Mouse (Mus musculus): Measurements from ENCODE around the gene Fv1. TPM values are rescaled to one million over a fixed set of nuclear protein-coding genes. Genes with fewer than 3 reads are reported as not detected.
A peak's percentile ranks its signal among the peaks of the same experiment; 100 is the strongest.
"Not testable (repeated sequence)": the region's sequence is repeated elsewhere in the genome, so short reads cannot be mapped to it uniquely, and the experiment has no call there.

Gene Fv1
- polyA plus RNA-seq, 1 experiment: 4.7 TPM

GRCm38 (mm10) chr4:147865651-147866050 is 3.1 kb upstream of the Fv1 start:
- TF ChIP-seq CTCF (IDR thresholded peaks at IDR 0.05; ENCODE audit: borderline replicate concordance, insufficient read depth, low read length) (no peak), POLR2A (IDR thresholded peaks at IDR 0.05; ENCODE audit: low read depth, low read length) (no peak)
- Histone ChIP-seq H3K4me3 (ENCODE audit: insufficient read depth, low read length) (no peak overlapping the region), H3K4me1 (ENCODE audit: control insufficient read depth, insufficient read depth, low read length) (no peaks in the 10 kb centered on the region; the same call in 1 of the 2 replicates), H3K27ac (ENCODE audit: insufficient read depth, low read length) (no peak overlapping the region)

GRCm38 (mm10) chr4:147866056-147866455 is 2.7 kb upstream of the Fv1 start:
- Histone ChIP-seq H3K4me3 (ENCODE audit: insufficient read depth, low read length) (no peak overlapping the region), H3K4me1 (ENCODE audit: control insufficient read depth, insufficient read depth, low read length) (no peaks in the 10 kb centered on the region; the same call in 1 of the 2 replicates), H3K27ac (ENCODE audit: insufficient read depth, low read length) (no peak overlapping the region)
- TF ChIP-seq POLR2A (IDR thresholded peaks at IDR 0.05; ENCODE audit: low read depth, low read length) (no peak), CTCF (IDR thresholded peaks at IDR 0.05; ENCODE audit: borderline replicate concordance, insufficient read depth, low read length) (no peak)

GRCm38 (mm10) chr4:147866793-147867192 is 2.0 kb upstream of the Fv1 start:
- not testable (repeated sequence) for H3K27ac ChIP-seq (ENCODE audit: insufficient read depth, low read length); H3K4me3 ChIP-seq (ENCODE audit: insufficient read depth, low read length); H3K4me1 ChIP-seq (ENCODE audit: control insufficient read depth, insufficient read depth, low read length)

- Histone ChIP-seq H3K4me1 (ENCODE audit: control insufficient read depth, insufficient read depth, low read length) (no peaks in the 10 kb centered on the region; the same call in 1 of the 2 replicates), H3K4me3 (ENCODE audit: insufficient read depth, low read length) (peak overlapping the region; percentile 98), H3K27ac (ENCODE audit: insufficient read depth, low read length) (peak overlapping the region; percentile 29; the same call in 1 of the 2 replicates)
- TF ChIP-seq CTCF (IDR thresholded peaks at IDR 0.05; ENCODE audit: borderline replicate concordance, insufficient read depth, low read length): no peak
- peak; percentile 70 for TF ChIP-seq POLR2A (IDR thresholded peaks at IDR 0.05; ENCODE audit: low read depth, low read length)
Observed at GRCm38 (mm10) chr4:147867563-147868449, 973 bp upstream of the Fv1 start.

- Histone ChIP-seq H3K4me1 (ENCODE audit: control insufficient read depth, insufficient read depth, low read length) (no peaks in the 10 kb centered on the region; the same call in 1 of the 2 replicates), H3K27ac (ENCODE audit: insufficient read depth, low read length) (no peak overlapping the region), H3K4me3 (ENCODE audit: insufficient read depth, low read length) (peak overlapping the region; percentile 69)
- TF ChIP-seq CTCF (IDR thresholded peaks at IDR 0.05; ENCODE audit: borderline replicate concordance, insufficient read depth, low read length): no peak
- TF ChIP-seq POLR2A (IDR thresholded peaks at IDR 0.05; ENCODE audit: low read depth, low read length): no peak; the same call in 1 of the 2 replicates
Observed at GRCm38 (mm10) chr4:147869238-147869637, 459 bp downstream of the Fv1 start.

GRCm38 (mm10) chr4:147875852-147876575 is 7.2 kb downstream of the Fv1 start:
- TF ChIP-seq POLR2A (IDR thresholded peaks at IDR 0.05; ENCODE audit: low read depth, low read length) (no peak), CTCF (IDR thresholded peaks at IDR 0.05; ENCODE audit: borderline replicate concordance, insufficient read depth, low read length) (no peak)
- H3K4me1 ChIP-seq (ENCODE audit: control insufficient read depth, insufficient read depth, low read length): peaks cover 6% of the 10 kb centered on the region; the same call in 1 of the 2 replicates
- no peak overlapping the region for H3K27ac ChIP-seq (ENCODE audit: insufficient read depth, low read length)
- no peak overlapping the region for H3K4me3 ChIP-seq (ENCODE audit: insufficient read depth, low read length)

GRCm38 (mm10) chr4:147878537-147878936 is 9.8 kb downstream of the Fv1 start:
- peaks cover 6% of the 10 kb centered on the region; the same call in 1 of the 2 replicates for H3K4me1 ChIP-seq (ENCODE audit: control insufficient read depth, insufficient read depth, low read length)
- H3K27ac ChIP-seq (ENCODE audit: insufficient read depth, low read length): no peak overlapping the region
- H3K4me3 ChIP-seq (ENCODE audit: insufficient read depth, low read length): no peak overlapping the region
- TF ChIP-seq POLR2A (IDR thresholded peaks at IDR 0.05; ENCODE audit: low read depth, low read length): no peak
- no peak for TF ChIP-seq CTCF (IDR thresholded peaks at IDR 0.05; ENCODE audit: borderline replicate concordance, insufficient read depth, low read length)

DNA sequence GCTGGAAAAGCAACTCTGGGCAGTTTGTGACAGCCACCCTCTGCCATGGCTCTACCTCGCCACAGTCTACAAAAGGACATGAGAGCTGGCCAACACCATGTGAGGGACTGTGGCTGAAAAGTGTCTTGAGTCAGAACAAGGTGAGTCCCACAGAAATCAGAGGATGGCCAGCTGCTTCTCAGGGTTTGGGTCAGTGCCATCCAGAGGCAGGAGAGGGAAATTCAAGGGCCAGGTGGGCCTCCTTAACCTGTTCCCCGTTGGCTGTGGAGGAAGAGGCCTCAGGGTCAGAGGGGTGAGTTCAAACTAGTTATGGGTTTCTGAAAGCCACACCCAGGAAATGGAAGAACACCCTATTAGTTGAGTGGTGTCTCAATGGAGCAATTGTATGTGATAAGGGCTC is 10.7 kb downstream of the Fv1 start:
- H3K4me3 ChIP-seq (ENCODE audit: insufficient read depth, low read length): no peak overlapping the region
- TF ChIP-seq POLR2A (IDR thresholded peaks at IDR 0.05; ENCODE audit: low read depth, low read length): no peak
- TF ChIP-seq CTCF (IDR thresholded peaks at IDR 0.05; ENCODE audit: borderline replicate concordance, insufficient read depth, low read length): no peak
- no peak overlapping the region for H3K27ac ChIP-seq (ENCODE audit: insufficient read depth, low read length)
- peaks cover 6% of the 10 kb centered on the region; the same call in 1 of the 2 replicates for H3K4me1 ChIP-seq (ENCODE audit: control insufficient read depth, insufficient read depth, low read length)

DNA sequence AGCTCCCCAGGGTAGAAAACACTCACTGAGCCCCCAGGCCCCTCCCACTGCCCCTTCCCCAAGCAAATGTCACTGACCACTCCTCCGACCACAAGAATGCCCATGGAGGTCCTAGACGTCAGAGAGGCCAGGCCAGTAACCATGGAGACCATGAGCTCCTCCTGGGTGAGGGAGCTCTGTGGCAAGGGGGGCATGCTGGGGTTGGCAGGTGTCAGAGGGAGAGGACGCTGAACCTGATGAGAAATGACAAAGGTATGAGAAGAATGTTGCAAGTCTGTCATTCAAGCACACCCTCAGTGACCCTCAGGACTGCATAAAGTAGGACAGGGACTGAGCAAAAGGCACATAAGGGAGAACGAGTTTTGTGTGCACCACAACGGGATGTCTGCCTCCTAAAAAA is 11.1 kb downstream of the Fv1 start:
- H3K4me1 ChIP-seq (ENCODE audit: control insufficient read depth, insufficient read depth, low read length): peaks cover 6% of the 10 kb centered on the region; the same call in 1 of the 2 replicates
- TF ChIP-seq CTCF (IDR thresholded peaks at IDR 0.05; ENCODE audit: borderline replicate concordance, insufficient read depth, low read length) (no peak), POLR2A (IDR thresholded peaks at IDR 0.05; ENCODE audit: low read depth, low read length) (no peak)
- no peak overlapping the region for H3K4me3 ChIP-seq (ENCODE audit: insufficient read depth, low read length)
- H3K27ac ChIP-seq (ENCODE audit: insufficient read depth, low read length): no peak overlapping the region

- TF ChIP-seq POLR2A (IDR thresholded peaks at IDR 0.05; ENCODE audit: low read depth, low read length): no peak
- no peak for TF ChIP-seq CTCF (IDR thresholded peaks at IDR 0.05; ENCODE audit: borderline replicate concordance, insufficient read depth, low read length)
- no peak overlapping the region for H3K4me3 ChIP-seq (ENCODE audit: insufficient read depth, low read length)
- H3K27ac ChIP-seq (ENCODE audit: insufficient read depth, low read length): no peak overlapping the region
- peaks cover 6% of the 10 kb centered on the region; the same call in 1 of the 2 replicates for H3K4me1 ChIP-seq (ENCODE audit: control insufficient read depth, insufficient read depth, low read length)
Observed at GRCm38 (mm10) chr4:147881792-147882191, 13.0 kb downstream of the Fv1 start.
